Mouse (Mus musculus): Measurements from ENCODE around the gene Pkdrej. TPM values are rescaled to one million over a fixed set of nuclear protein-coding genes. Genes with fewer than 3 reads are reported as not detected.

Gene Pkdrej
- total RNA-seq, 1 experiment from 2014 or later = 0.15 TPM

DNA sequence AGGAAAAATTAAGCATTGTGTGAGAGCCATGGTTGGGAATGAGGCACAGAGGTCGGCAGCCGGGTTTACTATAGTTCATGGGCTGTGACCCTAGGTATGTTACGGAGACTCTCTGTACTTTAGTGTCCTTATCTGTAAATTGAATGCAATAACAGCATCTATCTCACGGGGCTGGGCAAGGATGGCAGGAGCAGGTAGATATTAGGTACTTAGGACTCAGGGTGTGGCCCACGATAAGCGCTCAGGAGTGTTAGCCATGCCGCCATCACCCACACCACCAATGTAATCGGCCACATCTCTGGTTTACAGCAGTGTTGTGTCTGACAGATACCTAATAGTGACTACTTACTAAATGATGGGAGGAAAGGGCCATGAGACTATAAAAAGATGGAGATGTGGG, 52.5 kb downstream of the Pkdrej start:
- DNase-seq = no peak

- DNase-seq = no peak
Measured at GRCm38 (mm10) chr15:85766677-85767076, 54.9 kb downstream of the Pkdrej start.

- DNase-seq = no peak
Measured at GRCm38 (mm10) chr15:85765022-85765421, 56.5 kb downstream of the Pkdrej start.

Other genes starting within 250 kb of the Pkdrej start
- 0.30 and 0.75 TPM in 2 replicates for gene Wnt7b, start 239.3 kb downstream of the Pkdrej start, total RNA-seq (2021)
- gene Ppara, start 86.8 kb downstream of the Pkdrej start, total RNA-seq (2021) = 63.3 and 84.9 TPM in 2 replicates
- gene Cdpf1, start 10.0 kb downstream of the Pkdrej start, total RNA-seq (2021) = 17.9 and 20.2 TPM in 2 replicates
- gene Ttc38, start 10.6 kb upstream of the Pkdrej start, total RNA-seq (2021) = 21.0 and 28.2 TPM in 2 replicates
- gene Gtse1, start 38.0 kb upstream of the Pkdrej start, total RNA-seq (2021) = 4.4 and 4.6 TPM in 2 replicates
- 32.1 and 34.9 TPM in 2 replicates for gene Trmu, start 57.6 kb upstream of the Pkdrej start, total RNA-seq (2021)
- gene Celsr1, start 212.0 kb upstream of the Pkdrej start, total RNA-seq (2021) = 4.5 and 4.6 TPM in 2 replicates
- gene Gramd4, start 236.0 kb upstream of the Pkdrej start, total RNA-seq (2021) = 16.1 and 17.5 TPM in 2 replicates

Data from adrenal gland, postnatal 14 days (tissue).